Mouse (Mus musculus) midbrain, embryonic 15.5 days (tissue): ENCODE measurements around the gene Sohlh1. TPM values are rescaled to one million over a fixed set of nuclear protein-coding genes. Genes with fewer than 3 reads are reported as not detected.

Experiments
- ATAC-seq: fragments of 200-750 bp; cut with Nextera tagmentation; replicated peaks from 2 replicates; pipeline ENCODE4 v1.8.0; 2017; ENCODE audit warnings: moderate TSS enrichment
- H3K27ac ChIP-seq: fragments of 300-500 bp; sonication (generic); 2 replicates; pipeline ENCODE4 v1.5.1; 2015; ENCODE audit warnings: mild to moderate bottlenecking, inconsistent platforms
- H3K27me3 ChIP-seq: fragments of 300-500 bp; sonication (generic); replicated peaks from 2 replicates; pipeline ENCODE4 v1.6.1; 2015; ENCODE audit warnings: inconsistent platforms
- H3K36me3 ChIP-seq: fragments of 300-500 bp; sonication (generic); replicated peaks from 2 replicates; pipeline ENCODE4 v1.6.1; 2015; ENCODE audit warnings: inconsistent platforms
- H3K4me1 ChIP-seq: fragments of 300-500 bp; sonication (generic); 2 replicates; pipeline ENCODE4 v1.6.1; 2015; ENCODE audit warnings: inconsistent platforms
- H3K4me2 ChIP-seq: fragments of 300-500 bp; sonication (generic); 2 replicates; pipeline ENCODE4 v1.6.1; 2015; ENCODE audit warnings: inconsistent platforms, mild to moderate bottlenecking, moderate library complexity
- H3K4me3 ChIP-seq: fragments of 300-500 bp; sonication (generic); 2 replicates; pipeline ENCODE4 v1.5.1; 2015; ENCODE audit warnings: mild to moderate bottlenecking, inconsistent platforms
- H3K9ac ChIP-seq: fragments of 300-500 bp; sonication (generic); 2 replicates; pipeline ENCODE4 v1.6.1; 2015; ENCODE audit warnings: mild to moderate bottlenecking, inconsistent platforms
- H3K9me3 ChIP-seq: fragments of 300-500 bp; sonication (generic); 2 replicates; pipeline ENCODE4 v1.6.1; 2016; ENCODE audit warnings: inconsistent platforms
- WGBS: fragments of 180-500 bp; shearing (Covaris S2); methylation state at CpG from one replicate; pipeline ENCODE4 v1.1.7; 2015; ENCODE audit warnings: mixed read lengths; 5-methylcytosine and 5-hydroxymethylcytosine counted together
- polyA plus RNA-seq: library from polyadenylated mRNA; unstranded; fragments of >200 nt; fragmentation: Nextera tagmentation; extraction: Ambion mirVana; gene quantifications from 2 replicates; pipeline ENCODE4 v1.2.1, GENCODE M21; 2015

Gene Sohlh1
- polyA plus RNA-seq, 1 experiment from 2014 or later, result not detected

DNA sequence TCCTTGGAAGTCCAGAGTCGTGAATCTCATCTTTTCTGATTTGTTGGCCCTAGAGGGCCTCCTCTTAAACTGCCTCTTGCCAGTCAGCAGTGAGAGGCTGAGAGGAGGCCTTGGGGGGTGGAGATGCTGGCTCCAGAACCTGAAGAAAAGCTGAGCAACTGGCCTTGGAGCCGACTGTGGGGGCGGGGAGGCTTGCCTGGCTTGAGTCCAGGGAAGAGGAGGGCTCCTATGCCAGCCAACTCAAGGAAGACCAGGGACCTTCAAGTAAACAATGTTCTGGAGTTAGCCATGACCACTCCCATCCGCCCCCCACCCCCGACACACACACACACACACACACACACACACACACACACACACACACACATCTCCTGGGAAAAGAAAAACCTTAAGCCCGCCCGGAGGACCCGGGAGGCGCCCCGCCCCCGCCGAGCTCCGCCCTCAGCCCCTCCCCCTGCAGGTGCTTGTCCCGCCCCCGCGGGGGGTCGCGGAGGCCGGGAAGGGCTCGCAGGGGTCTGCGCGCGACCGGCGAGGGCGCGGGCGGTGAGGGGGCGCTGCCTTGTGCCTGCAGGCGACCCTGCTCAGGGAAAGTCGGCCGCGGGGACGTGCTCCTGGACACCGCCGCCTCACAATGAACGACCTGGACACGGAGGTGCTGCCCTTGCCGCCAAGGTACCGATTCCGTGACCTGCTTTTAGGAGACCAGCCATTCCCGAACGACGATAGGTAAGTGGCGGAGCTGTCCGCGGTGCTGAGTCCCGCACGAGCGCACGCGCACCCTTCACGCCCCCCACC, 16.5 kb upstream of the Sohlh1 start, which contains the start of gene Kcnt1:
TSS of gene Kcnt1 (plus strand) at position 398 of the 795 bp plus-strand sequence.
- Histone ChIP-seq H3K9ac (peak within 1 kb of the TSS; percentile 31; the same call in 1 of the 2 replicates), H3K9me3 (no peaks in the 10 kb centered on the region), H3K27me3 (peaks cover 13% of the 10 kb centered on the region), H3K4me1 (peaks cover 16% of the 10 kb centered on the region), H3K4me2 (peak within 1 kb of the TSS; percentile 90), H3K4me3 (peak within 1 kb of the TSS; percentile 51), H3K36me3 (no peaks in the 10 kb centered on the region), H3K27ac (no peak within 1 kb of the TSS)
- WGBS, result 1% methylated on average over 42 of the region's 53 CpGs
- peak; percentile 40 for ATAC-seq

DNA sequence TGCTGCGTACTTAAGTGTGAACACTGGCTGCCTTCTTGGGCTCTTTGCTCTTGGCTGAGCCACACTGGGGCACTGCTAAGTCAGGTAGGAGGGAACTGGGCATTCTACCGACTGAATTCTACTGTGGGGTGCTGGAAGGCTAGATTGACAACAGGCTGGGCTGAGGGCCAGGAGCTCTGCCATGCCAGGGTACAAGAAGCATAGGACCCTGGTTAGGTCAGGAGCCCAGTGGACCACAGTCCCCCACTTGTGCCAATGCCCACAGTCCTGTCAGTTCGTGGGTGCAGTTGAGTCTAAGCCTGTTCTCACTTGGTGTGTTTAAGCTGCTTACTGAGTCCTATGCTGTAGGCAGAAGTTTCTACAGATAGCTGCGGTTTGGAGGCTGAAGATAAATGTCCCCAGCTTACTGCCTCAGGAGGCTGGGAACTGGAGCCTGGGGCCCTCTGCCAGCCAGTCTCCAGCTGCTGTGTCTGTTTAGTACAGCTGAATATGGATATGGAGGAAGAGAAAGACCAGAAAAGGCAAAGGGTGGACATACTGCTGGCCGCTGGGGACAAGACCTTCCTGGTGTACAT, 15.7 kb upstream of the Sohlh1 start:
- no peak for ATAC-seq
- no peaks in the 10 kb centered on the region for H3K9me3 ChIP-seq
- H3K27me3 ChIP-seq, result peaks cover 13% of the 10 kb centered on the region
- peak overlapping the region; percentile 90; the same call in 1 of the 2 replicates for H3K4me2 ChIP-seq
- no peaks in the 10 kb centered on the region for H3K36me3 ChIP-seq
- H3K4me1 ChIP-seq, result peaks cover 16% of the 10 kb centered on the region
- peak overlapping the region; percentile 51; the same call in 1 of the 2 replicates for H3K4me3 ChIP-seq
- 52% methylated on average over 5 of the region's 5 CpGs for WGBS
- H3K27ac ChIP-seq, result no peak overlapping the region
- H3K9ac ChIP-seq, result no peak overlapping the region

DNA sequence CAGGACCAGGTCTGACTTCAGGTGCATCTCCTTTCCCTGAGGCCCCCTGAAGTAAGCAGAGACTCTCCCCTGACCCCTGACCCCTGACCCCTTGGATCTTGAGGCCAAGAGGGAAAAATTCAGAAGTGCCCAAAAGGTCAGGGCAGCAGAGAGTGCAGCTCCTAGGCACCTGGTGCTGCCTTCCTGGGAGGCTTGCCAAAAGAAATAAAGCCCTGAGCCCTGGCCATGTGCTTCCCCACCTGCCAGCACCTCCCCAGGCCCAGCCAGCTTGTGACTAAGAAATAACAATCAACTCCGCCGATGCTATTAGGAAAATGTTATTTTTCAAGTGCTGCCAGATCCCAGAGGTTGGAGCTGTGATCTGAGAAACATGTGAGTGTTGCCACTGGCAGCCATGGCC, 15.0 kb upstream of the Sohlh1 start:
- Histone ChIP-seq H3K4me2 (no peak overlapping the region), H3K9ac (no peak overlapping the region), H3K9me3 (no peaks in the 10 kb centered on the region), H3K4me3 (no peak overlapping the region), H3K27me3 (peaks cover 13% of the 10 kb centered on the region), H3K27ac (no peak overlapping the region), H3K4me1 (peaks cover 16% of the 10 kb centered on the region), H3K36me3 (no peaks in the 10 kb centered on the region)
- 79% methylated on average over 2 of the region's 2 CpGs for WGBS
- ATAC-seq, result no peak

DNA sequence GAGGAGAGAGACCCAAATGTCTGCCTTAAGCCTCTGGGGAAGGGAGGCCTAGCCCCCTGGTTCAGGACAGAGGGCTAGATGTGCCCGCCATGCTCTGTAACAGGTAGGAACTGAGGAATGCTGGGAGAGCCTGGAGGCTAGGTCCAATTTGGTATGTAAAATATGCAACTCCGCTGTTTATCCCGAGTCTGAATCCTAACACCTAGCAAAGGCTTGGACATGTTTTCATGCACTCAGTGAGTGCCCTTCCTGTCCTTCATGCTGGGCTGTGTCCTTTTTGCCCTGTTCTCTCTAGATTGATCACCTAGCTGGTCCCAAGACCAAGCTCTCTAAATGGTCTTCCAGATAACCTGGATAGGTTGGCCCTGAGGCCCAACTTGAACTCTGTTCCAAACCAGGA, 12.8 kb upstream of the Sohlh1 start:
- no peak overlapping the region for H3K9ac ChIP-seq
- H3K9me3 ChIP-seq, result no peaks in the 10 kb centered on the region
- ATAC-seq, result no peak
- H3K4me2 ChIP-seq, result no peak overlapping the region
- no peaks in the 10 kb centered on the region for H3K36me3 ChIP-seq
- H3K4me3 ChIP-seq, result no peak overlapping the region
- WGBS, result 84% methylated on average over 3 of the region's 3 CpGs
- peaks cover 9% of the 10 kb centered on the region; the same call in 1 of the 2 replicates for H3K27me3 ChIP-seq
- no peak overlapping the region for H3K27ac ChIP-seq
- H3K4me1 ChIP-seq, result peaks cover 16% of the 10 kb centered on the region

DNA sequence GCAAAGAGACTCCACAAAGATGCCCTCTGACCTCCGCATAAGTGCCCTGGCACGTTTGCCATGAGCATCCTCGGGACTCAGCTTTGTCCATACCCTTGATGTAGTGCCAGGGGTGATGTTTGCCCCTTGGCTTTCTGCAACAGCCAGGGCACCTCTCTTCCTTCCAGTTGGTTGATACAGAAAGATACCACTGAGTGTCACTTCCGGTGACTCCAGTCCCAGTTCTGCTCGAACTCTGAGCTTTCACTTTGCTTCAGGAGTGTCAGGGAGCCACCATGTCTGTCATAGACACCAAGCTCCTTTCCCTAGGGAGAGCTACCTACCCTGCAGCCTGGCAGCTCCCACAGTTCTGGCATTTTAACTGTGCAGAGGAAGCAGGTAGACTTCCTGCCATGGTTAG, 7.0 kb upstream of the Sohlh1 start:
- no peak overlapping the region for H3K4me2 ChIP-seq
- ATAC-seq, result no peak
- 76% methylated on average over 5 of the region's 5 CpGs for WGBS
- no peaks in the 10 kb centered on the region for H3K27me3 ChIP-seq
- no peak overlapping the region for H3K4me3 ChIP-seq
- no peak overlapping the region for H3K9ac ChIP-seq
- H3K9me3 ChIP-seq, result no peaks in the 10 kb centered on the region
- no peaks in the 10 kb centered on the region for H3K36me3 ChIP-seq
- no peaks in the 10 kb centered on the region for H3K4me1 ChIP-seq
- H3K27ac ChIP-seq, result no peak overlapping the region

DNA sequence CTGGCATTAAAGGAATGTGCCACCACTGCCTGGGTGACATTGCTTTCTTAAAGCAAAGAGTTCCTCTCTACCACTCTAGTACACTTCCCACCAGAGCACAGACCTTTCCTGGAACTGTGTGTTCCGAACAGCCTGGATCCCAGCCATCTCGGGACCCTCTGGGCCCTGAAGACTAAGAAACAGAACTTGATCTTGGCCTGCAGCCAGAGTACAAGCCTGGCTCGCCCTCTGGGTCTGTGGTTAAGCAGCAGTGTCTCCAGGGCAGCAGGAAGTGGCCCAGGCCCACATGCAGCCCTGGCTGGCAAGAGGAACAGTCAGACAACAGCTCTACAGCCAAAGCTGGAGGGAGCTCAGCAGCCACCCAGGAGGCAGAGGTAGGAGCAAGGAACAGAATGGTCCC, 5.6 kb upstream of the Sohlh1 start:
- Histone ChIP-seq H3K4me1 (no peaks in the 10 kb centered on the region), H3K4me2 (no peak overlapping the region), H3K9ac (no peak overlapping the region), H3K9me3 (no peaks in the 10 kb centered on the region), H3K27me3 (no peaks in the 10 kb centered on the region), H3K27ac (no peak overlapping the region), H3K36me3 (no peaks in the 10 kb centered on the region), H3K4me3 (no peak overlapping the region)
- WGBS, result 52% methylated on average over 3 of the region's 3 CpGs
- ATAC-seq, result no peak

DNA sequence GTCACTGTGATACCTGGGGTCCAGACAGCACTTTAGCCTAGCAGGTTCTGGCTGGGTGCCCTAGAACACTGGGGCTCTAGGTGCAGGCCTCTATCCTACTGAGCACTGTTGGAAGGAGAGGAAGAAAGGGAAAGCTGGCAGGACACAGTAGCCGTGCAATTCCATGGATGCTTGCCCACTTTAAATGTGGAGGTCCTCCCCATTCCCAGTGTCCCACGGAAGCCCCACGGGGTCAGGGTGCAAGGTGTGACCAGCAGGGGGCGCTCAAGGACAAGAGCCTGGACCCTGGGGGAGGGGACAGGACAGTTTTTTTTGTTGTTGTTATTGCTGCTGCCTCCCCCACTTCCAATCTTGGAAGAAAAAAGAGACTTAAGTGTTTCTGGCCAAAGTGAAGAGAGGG, 3.3 kb upstream of the Sohlh1 start:
- 14% methylated on average over 4 of the region's 4 CpGs for WGBS
- Histone ChIP-seq H3K27ac (no peak overlapping the region), H3K9ac (no peak overlapping the region), H3K4me3 (no peak overlapping the region), H3K27me3 (no peaks in the 10 kb centered on the region), H3K36me3 (no peaks in the 10 kb centered on the region), H3K4me2 (no peak overlapping the region), H3K9me3 (no peaks in the 10 kb centered on the region), H3K4me1 (no peaks in the 10 kb centered on the region)
- no peak for ATAC-seq

DNA sequence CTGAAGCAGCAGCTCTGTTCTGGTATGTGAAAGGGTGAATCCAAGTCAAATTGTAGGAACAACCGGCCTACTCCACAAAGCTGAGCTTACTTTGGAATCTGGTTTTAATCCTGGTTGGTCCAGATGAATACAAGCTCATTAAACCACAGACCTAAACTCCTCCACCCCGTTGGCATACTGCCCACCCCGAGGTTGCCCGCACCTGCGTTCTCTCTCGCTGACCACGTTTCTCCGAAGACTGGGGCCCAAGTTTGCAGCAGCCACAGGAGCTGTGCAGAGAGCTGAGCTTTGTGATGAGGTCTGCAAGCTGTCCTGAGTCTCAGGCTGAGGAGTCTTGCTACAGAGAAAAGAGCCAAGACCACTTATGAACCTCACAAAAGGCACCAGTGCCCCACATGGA, 532 bp downstream of the Sohlh1 start:
- no peaks in the 10 kb centered on the region for H3K27me3 ChIP-seq
- H3K4me1 ChIP-seq, result no peaks in the 10 kb centered on the region
- ATAC-seq, result no peak
- H3K4me3 ChIP-seq, result no peak overlapping the region
- no peak overlapping the region for H3K4me2 ChIP-seq
- H3K36me3 ChIP-seq, result no peaks in the 10 kb centered on the region
- no peak overlapping the region for H3K9ac ChIP-seq
- WGBS, result 85% methylated on average over 8 of the region's 8 CpGs
- H3K27ac ChIP-seq, result no peak overlapping the region
- H3K9me3 ChIP-seq, result no peaks in the 10 kb centered on the region

DNA sequence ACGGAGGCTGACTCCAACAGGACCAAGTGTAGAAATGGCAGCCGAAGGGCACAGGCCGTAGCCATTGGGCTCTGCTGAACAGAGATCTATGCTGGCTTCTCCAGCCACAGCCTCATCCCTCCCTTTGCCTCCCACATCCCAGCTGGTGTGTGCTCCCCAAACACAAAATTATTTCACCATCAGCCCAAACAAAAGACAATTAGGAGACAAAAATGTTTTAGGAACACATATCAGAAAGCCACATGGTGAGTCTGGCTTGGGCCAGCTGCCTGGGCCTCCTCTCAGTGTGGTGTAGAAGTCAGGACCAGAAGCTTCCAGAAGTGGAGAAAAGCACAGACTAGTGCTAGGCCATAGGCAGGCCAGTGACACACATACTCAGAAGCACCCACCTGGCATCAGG, 3.0 kb downstream of the Sohlh1 start:
- no peak overlapping the region for H3K9ac ChIP-seq
- WGBS, result 88% methylated on average over 3 of the region's 3 CpGs
- H3K4me3 ChIP-seq, result no peak overlapping the region
- H3K27ac ChIP-seq, result no peak overlapping the region
- H3K36me3 ChIP-seq, result no peaks in the 10 kb centered on the region
- no peaks in the 10 kb centered on the region for H3K4me1 ChIP-seq
- H3K4me2 ChIP-seq, result no peak overlapping the region
- no peaks in the 10 kb centered on the region for H3K27me3 ChIP-seq
- ATAC-seq, result no peak
- H3K9me3 ChIP-seq, result no peaks in the 10 kb centered on the region

DNA sequence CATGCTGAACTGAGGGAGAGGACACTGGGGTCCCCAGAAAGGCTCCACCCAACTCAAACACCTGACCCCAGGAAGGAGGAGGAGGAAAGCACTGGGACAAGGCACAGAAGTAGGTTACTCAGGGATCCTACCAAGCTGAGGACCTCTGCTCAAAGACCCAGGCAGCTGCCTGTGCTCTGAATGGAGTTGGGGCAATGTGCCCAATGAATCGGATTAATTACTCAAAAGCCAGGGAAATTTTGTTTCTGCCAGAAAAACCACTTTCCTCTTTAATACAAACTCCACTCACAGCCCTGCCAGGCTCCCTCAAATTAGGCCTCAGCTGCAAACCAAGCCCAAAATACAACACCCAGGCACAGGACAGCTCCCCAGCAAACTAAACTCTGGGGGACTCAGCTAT, 4.3 kb downstream of the Sohlh1 start:
- ATAC-seq, result no peak
- 72% methylated on average over 1 of the region's 1 CpGs for WGBS
- Histone ChIP-seq H3K4me1 (no peaks in the 10 kb centered on the region), H3K36me3 (no peaks in the 10 kb centered on the region), H3K9ac (no peak overlapping the region), H3K4me3 (no peak overlapping the region), H3K27ac (no peak overlapping the region), H3K27me3 (no peaks in the 10 kb centered on the region), H3K9me3 (no peaks in the 10 kb centered on the region), H3K4me2 (no peak overlapping the region)

DNA sequence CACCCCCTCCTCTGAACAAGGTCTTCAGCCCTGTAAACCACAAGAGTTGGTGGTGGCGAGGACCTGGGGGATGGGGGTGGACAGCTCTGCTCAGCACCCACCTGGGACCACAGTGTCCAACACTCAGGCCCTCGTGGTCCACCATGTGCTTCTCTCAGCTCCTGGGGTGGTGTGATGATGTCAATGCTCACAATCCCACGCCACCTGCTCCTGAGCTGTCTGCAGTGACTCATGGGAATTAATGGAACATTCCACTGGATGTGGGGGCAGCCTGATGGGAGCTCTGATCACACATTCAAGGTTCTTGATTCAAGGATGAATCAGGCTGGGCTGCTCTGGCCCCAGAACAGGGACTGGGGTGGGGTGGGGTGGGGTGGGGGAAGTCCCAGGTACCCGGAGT, 4.9 kb downstream of the Sohlh1 start:
- no peak overlapping the region for H3K27ac ChIP-seq
- WGBS, result 82% methylated on average over 4 of the region's 4 CpGs
- H3K4me2 ChIP-seq, result no peak overlapping the region
- H3K36me3 ChIP-seq, result no peaks in the 10 kb centered on the region
- H3K4me1 ChIP-seq, result no peaks in the 10 kb centered on the region
- no peaks in the 10 kb centered on the region for H3K27me3 ChIP-seq
- H3K9ac ChIP-seq, result no peak overlapping the region
- no peaks in the 10 kb centered on the region for H3K9me3 ChIP-seq
- ATAC-seq, result no peak
- H3K4me3 ChIP-seq, result no peak overlapping the region

DNA sequence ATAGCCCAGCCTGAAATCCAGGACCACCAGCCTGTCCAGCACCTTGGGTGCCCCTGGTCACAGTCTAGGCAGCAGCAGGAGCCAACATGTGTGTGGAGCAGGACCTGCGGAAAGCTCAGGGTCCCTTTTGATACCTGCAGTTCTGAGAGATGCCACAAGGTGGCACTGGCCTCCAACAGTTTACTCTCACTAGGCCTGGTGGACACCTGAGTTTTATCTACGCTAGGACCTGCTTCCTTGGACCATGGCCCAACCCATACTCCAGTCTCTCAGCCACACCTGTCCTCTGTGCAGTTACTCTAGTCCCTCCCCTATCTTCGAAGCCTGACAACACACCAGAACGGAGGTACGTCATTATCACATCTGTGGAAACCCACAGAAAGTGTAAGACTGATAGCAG, 10.8 kb downstream of the Sohlh1 start:
- Histone ChIP-seq H3K9ac (no peak overlapping the region), H3K27me3 (no peaks in the 10 kb centered on the region), H3K36me3 (no peaks in the 10 kb centered on the region), H3K4me1 (no peaks in the 10 kb centered on the region), H3K4me3 (no peak overlapping the region), H3K27ac (no peak overlapping the region), H3K4me2 (no peak overlapping the region), H3K9me3 (no peaks in the 10 kb centered on the region)
- 43% methylated on average over 5 of the region's 5 CpGs for WGBS
- peak; percentile 71; the same call in 1 of the 2 replicates for ATAC-seq

DNA sequence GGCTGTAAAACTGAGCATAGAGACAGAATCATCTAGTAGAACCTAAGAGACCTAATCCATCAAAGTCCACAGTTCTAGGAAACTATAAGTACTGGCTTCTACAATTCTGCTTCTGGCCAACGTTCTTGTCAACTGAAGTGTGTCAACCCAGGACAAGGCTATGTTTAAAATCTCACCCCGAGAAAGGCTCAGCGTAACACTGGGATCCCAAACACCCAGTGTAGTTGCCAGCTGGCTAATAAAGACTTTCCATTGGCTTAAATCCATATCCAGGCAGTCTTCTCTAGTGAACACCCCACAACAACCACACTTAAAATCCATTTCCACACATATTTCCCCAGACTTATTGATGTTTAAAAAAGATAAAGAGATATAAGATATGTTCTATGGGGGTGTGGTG, 16.3 kb downstream of the Sohlh1 start:
- 87% methylated on average over 3 of the region's 3 CpGs for WGBS
- Histone ChIP-seq H3K9ac (no peak overlapping the region), H3K36me3 (no peaks in the 10 kb centered on the region), H3K4me3 (no peak overlapping the region), H3K4me2 (no peak overlapping the region), H3K4me1 (no peaks in the 10 kb centered on the region), H3K9me3 (no peaks in the 10 kb centered on the region), H3K27ac (no peak overlapping the region), H3K27me3 (no peaks in the 10 kb centered on the region)
- no peak for ATAC-seq
